Mouse (Mus musculus): ENCODE measurements around the gene Kdm6b.

Kdm6b gene

DNA sequence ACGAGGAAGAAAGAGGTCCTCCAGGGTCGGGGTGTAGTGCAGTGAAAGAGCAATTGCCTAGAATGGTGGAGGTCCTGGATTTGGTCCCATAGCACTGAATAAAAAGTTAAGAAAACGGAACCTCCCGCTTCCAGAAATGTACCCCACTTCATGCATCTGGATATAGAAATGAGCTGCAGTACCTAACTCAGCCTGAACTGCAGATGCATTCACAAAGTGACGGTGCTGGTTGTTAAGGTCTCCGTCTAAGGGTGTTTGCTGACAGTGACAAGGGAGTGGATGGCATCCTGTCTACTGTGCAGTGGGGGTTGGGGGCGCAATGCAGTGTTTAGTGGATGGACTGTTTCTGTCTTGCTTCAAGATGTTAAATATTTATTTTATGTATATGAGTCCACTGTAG is 26.7 kb downstream of the Kdm6b start:
- no peak for DNase-seq

DNA sequence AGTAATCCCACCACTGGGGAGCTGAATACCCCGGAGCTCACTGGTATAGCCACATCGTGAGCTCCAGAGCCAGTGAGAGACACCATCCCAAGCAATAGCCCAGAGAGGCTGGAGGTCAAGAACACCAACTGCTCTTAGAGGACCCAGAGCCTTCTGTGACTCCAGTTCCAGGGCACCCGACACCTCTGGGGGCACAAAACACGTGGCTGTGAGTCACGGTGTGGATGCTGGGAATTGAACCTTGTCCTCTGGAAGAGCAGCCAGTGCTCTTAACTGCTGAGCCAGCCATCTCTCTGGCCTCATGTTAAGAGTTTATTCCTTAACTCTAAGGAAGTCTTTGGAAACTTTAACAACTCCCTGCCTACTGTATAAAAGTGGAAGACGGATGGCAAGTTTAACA is 28.5 kb downstream of the Kdm6b start:
- DNase-seq, result no peak

DNA sequence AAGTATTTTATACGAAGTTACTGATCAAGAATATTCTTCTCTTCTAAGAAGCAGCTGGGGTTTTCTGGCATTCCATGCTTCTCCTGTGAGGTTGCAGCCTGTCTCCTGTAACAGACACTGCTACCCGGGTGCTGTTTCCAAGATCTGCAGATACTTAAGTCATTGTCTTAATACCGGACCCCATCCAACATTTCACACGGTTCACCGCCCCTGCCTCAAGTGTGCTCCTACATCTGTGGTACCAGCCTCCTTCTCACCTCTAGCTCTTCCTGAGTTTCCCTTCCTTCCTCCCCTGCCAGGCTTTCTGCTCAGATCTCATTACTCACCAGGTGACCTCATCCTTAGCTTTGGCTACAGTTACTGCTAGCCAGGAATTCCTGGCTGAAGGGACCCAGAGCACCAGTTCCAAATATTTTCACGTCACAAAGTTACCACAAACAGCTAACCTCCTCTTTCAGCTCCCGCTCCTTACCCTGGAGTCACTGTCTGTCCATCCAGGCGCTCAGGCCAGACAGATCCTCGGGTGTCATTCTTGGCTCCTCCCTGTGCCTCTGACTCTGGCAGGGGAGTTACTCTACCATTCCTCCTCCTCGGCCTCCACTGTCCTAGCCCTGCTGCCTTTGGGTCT is 30.9 kb downstream of the Kdm6b start:
- DNase-seq, result no peak

DNA sequence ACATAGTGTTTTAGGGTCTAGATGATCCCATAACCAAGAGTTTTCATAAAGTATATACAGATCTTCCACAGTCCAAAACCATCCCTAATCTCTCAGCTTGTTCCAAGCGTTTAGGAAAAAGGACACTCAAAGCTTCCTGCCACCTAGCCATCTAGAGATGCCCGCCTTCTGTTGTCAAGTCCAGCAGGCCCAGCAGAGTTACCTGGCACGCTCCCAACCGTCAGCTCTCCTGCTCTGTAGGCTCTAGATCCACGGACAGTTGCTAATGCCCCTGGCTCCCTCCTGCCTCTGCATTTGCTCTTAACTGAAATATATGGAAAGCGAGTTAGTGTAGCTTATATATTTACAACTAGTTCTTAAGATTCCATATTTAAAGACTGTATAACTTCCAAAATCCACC is 32.1 kb downstream of the Kdm6b start:
- DNase-seq, result no peak

DNA sequence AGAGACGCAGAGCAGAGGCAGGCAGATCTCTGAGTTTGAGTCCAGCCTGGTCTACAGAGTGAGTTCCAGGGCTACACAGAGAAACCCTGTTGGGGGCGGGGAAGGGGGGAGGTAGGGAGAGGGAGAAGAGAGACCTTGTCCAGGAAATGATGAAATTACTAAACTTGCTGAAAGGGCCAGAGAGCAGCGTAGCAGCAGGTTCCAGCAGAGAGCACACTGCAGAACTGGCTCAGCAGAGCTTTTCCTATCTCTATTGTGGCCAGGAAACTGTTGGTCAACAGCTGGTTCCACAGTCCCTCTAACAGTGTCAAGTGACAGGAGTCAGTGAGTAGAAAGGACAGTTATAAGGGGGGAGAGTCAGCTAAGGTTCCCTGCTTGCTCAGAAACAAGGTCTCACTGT is 33.9 kb downstream of the Kdm6b start:
- no peak for DNase-seq

DNA sequence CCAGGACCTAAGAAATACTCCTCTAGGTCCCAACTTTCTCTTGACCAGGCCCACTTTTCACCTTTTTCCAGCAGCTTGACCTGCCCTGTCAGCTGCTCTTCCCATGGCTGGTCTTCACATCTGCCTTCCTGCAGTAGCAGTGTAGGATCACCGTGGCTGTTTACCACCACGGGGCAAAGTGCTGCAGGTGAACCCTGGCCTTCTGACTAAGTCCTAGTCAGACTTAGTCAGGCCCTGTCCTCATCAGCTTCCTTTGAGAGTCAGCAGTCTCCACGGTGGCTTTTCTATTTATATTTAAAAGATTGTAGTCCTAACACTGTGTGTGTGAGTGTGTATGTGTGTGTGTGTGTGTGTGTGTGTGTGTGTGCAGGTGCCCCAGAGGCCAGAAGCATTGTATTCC is 35.7 kb downstream of the Kdm6b start:
- DNase-seq, result no peak

DNA sequence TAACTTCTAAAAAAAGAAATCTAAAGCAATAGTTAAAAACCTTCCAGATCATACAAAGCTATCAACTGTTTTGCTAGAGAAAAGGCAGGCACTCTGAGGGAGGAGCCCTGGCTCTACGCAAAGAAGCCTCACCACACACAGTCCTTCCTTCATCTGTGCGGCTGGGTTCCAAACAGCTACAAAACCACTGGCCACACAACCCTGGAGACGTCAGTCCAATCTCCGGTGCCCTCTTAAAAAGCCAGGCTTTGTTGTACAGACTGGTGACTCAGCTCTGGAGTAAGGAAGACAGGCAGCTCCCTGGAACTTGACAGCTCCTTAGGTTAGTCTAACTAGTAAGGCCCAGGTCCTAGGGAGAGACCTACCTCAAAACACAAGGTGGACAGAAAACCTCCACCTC is 37.8 kb downstream of the Kdm6b start:
- DNase-seq, result no peak

DNA sequence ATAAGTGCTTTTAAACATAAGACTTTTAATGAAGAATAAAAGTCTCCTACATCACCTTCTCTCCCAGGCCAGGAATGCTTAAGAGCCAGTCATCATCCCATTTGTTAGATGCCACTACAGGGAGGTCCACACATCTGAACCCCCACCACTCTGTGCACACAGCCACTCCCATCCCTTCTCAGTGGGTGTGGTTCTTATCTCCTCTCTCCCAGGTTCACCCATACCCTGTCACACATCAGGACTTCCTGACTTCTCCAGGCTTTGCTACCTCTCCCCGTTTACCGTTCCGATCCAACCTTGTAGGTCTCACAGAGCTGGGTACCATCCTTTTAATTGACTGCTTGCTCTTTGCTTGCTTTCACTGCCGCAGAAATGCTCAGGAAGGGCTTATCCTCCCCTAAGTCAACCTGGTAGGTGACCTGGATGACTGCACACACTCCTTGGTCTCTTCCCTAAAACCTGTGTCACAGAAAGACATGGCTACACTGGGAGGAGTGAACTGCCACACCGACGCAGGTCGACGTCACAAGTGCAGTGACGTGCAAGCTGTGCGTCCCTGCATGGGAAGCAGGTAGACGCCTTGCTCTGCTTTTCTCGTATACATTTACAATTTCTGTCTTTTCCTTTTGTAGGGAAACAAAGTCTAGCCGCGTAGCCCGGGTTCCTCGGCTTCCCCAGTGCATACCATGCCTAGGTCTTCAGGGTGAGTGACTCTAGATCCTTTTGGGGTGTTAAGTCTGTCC is 40.1 kb downstream of the Kdm6b start:
- DNase-seq, result no peak

DNA sequence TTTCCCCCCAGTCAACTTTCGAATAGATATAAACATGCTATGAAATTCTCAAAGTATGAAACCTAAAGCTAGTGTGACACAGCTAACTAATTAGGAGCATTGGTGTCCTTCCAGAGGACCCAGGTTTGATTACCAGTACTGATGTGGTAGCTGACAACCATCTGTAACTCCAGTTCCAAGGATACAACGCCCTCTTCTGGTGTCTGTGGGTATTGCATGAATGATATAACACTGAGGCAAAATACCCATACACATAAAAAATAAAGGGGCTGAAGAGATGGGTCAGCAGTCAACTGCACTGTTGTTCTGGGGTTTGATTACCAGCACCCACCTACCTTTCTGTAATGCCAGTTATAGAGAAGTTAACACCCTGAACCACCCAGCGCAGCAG is 40.7 kb downstream of the Kdm6b start:
- no peak for DNase-seq

DNA sequence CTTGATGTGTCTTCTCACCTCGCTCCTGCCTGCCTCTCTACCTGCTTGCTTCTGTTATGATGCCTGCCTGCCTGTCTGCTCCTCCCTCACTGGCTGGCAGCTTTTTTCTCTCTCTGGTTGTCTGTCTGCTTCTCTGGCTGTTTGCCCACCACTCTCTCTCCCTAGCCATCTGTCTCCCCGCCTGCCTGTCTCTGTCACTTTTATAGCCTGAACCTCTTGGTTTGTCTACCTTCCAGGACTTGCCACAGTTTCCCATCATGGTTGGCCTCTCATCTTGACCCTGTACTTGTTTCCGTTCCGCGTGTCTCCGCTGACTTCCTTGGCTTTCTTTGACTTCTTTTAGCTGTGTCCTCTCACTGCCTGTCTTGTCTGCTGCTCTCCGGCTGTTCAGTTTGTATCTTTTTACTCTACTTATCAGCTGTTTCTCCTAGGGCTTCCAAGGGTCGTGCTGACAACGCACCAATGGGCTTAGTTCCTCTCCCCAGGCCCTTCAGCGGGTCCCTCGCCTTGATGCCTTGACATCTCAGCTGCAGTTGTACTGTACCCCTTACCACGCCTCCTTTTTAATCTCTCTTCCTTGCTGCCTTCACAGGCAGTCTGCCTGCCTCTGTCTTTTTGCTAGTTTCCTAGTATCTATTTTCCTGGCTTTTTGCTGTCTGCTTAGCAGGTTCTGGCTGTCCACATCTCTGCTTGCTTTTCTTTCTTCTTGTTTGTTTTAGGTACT is 41.3 kb downstream of the Kdm6b start:
- DNase-seq, result peak; percentile 24

DNA sequence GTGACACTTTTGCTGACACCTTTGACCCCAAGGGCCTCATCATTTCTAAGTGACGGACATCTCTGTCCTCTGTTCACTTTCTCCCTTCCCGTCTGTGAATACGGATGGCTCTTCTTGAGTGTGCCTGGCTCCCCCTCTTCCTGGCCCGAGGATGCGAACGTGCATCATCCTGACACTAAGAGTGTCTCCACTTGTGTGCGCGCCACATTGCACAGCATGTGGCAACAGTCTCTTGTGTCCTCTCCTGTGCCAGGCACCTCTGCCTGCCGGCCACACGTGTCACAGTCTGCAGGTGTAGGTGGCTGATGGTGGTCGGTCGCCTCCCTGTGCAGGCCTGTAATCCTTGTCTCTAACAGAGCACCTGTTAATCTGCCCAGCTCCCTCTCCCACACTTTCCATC is 41.9 kb downstream of the Kdm6b start:
- DNase-seq, result no peak

DNA sequence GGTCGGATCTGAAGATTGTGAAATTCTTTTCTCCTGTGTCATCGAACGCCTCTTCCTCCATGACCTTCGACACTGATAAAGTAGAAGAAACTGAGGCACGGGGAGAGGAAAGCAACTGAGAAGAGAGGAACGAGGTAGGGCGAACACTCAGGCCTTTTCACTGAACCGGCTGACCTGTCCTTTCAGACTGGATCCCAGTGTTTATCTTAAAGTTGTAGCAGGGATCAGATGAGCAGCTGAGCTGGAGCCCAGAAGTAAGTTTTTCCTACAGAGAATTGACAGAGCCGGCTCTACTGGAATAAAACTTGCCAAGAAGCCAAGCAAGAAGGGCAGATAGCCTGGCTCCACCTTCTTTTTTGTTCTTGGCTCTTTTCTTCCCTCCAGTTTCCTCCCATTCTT is 42.7 kb downstream of the Kdm6b start:
- DNase-seq, result no peak

DNA sequence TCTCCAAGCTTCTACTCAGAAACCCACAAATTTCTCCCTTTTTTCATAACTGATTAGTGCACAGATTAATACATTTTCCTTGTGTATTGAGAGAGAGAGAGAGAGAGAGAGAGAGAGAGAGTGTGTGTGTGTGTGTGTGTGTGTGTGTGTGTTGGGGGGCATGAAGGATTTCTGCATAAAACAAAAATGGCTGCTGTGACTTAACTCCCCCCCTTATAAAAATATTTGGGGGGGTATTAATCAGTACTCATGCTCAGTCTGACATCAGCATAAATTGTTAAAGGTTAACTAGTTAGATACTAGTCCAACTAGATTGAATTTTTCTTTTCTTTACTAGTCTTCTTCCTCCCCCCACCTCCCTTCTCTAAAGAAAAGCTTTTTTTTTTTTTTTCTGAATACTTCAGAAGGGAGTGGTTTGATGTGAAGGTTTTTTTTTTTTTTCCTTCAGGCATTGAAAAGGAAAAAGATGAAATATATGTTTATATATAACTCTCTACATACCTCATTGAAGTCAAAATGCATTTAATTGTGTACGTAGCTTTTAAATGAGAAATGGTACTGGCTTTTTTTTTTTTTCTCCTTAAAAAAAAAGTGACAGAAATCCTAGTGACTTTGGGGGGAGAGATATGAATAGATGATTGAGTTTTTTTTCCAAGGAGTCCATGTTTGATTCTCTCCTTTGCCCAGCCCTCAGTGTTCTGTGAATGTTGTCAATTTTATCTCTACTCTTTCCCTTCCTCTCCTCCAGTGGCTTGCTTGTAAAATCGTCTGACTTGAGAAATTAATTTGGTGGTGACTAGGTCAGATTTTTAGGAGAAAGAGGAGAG is 43.3 kb downstream of the Kdm6b start:
- DNase-seq, result no peak

DNA sequence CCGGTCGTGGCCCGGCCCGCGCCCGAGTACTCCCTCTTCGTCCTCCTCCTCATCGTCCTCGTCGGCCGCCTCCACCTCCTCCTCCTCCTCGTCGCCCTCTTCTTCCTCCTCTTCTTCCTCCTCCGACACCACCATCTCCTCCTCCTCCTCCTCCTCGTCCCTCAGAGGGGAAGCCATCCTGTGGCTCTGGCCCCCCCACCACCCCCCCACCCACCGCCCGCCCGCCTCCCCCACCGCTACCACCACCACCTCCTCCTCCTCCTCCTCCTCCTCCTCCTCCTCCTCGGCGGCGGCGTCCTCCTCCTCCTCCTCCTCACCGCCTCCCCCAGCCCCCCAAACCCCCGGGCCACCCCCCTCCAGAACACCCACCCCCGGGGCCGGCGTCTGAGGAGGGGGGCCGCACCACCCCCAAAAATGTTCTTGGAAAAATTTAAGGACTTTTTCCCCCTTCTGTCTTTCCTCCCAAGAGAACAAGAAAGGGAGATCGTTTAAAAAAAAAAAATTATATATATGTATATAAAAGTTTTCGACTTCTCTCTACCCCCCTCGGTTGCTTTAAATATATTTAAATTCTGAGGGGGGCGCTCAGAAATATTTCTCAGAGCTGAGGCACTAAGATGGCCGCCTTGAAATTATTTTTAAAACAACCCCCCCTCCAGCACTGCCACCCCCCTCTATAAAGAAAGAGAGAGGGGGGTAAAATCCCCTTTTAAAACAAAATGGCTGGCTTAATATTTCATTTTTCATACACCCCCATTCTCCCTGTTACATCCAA is 44.1 kb downstream of the Kdm6b start, which contains the start of gene Chd3:
TSS of gene Chd3 (minus strand) at position 192 of the 775 bp plus-strand sequence.
- no peak for DNase-seq

DNA sequence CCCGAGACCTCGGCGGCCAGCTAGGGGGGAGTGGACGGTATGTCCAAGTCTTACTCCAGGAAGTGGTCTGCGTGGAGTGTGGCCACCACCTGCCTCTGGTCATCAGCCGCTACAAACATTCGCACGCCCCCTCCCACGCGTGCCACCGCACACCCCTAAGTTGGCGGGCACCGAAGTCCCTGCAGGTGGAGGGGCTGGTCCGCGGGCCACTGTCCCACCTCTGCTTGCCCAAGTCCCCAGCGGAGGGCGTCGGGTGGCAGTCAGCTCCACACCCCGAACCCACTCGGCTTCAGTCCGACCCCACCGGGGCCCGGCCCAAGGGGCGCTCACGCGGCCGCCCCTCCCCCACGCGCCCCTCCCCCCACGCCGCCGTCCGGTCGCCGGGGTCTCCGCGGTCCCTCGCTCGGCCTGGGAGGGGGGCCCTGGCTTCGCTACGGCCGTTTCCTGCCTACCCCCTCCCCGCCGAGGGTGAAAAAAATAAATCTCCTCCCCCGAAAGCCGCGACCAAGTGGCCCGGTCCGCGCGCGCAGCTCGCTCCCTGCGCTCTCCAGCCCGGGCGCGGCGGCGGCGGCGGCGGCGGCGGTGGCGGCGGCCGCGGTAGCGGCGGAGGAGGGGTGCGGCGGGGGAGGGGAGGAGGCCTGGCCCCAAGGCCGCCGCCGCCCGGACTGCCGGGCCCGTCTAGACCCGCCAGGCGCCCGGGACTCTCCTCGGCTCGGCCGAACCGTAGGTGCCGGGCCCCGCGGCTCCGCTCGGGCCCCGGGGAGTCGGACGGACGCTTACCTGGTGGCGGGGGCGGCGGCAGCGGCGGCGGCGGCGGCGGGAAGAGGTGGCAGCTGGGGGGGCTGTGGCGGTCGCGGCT is 44.9 kb downstream of the Kdm6b start:
- DNase-seq, result peak; percentile 63

DNA sequence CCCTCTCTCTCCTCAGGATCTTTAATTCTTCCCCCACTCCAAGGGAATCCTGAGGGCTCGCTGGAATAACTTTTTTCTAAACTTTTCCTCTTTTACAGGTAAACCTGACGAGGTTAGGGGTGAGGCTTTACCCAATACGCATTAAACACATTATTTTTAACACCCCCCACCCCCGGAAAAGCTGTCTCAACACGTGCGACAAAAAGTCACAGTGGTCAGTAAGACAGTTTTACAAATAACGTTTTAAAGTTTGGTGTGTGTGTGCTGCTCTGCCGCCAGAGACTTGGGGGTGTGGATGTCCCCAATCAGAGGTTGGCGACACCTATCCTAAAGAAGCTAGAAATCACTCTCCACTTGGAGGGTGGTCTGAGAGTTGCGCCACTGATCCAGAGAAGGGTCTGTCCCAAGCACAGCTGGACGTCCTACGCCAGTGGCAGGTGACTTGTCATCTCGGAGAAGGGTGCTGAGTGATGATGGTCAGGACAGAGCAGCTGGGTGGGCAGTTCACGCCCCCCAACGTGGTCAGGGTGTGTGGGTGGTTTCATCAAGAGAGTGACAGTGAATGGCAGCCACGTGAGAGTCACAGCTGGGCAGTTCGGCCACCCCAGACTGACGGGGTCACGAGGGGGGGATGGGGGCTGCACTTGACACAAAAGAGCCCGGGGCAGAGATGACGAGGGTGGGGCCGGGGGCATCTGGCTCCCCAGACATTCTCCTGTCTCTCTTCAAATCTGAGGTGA is 45.7 kb downstream of the Kdm6b start:
- DNase-seq, result peak; percentile 44

DNA sequence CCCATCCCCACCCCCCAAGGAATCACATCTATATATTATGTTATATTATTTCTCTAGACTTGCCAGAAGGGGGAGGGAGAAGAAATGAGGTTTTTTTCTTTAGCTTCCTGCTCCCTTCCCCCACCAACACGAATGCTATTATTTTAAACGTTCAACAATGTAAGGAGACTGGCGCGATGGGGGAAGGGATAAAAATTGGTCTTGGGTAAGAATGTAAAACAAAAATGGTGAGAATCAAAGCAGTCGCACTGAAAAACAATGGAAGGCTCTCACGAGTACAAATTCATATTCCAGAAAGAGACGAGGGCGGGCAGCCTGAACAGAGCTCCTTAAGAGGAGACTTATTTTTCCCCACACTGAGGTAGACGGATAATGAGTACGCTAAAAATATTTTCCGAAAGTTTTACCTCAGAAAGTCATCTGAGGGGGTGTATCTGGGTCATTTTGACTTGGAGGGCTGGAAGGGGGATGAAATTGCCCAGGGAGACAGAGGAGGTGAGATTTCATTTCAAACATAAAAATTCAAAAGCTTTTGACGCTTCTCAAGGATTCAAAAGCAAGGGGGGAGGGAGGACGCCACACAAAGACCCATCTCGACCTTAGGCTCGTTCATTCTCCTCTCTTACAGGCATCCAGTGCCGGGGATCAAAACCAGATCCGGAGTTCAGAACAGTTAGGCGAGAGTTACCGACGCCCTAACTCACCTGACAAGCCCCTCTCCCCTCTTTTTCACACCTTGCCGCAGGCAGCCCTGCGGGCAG is 46.4 kb downstream of the Kdm6b start:
- peak; percentile 54 for DNase-seq

DNA sequence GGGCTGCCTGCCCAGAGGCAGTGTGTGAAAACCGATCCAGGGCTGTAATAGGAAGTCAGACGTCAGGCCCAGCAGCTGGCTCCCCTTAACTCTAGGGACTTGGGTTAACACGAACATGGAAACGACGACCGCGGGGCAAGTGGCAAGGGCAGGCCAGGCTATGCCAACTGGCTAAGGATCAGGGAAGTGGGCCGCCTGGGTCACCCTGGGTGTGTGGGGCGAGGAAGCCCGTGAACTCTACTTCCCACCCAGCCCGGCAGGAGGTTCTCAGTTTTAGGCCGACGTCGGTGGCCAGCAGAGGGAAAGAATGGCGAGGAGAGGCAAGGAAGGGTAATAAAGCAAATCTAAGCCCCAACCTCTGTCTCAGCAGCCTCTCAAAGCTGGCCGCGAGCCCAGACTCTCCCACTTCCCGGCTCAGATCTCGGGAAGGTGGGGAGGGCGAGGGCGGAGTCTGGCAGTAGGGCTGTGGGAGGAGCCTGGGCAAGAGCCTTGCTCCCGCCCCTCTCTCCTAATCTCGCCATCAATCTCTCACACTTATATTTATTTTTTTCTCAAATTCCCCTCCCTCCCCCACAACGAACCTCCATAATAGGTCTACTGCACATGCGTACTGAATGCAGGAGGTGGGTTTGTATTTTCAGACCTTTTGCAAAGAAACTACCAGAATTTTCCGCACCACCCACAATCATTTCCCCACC is 47.2 kb downstream of the Kdm6b start:
- DNase-seq, result peak; percentile 88

DNA sequence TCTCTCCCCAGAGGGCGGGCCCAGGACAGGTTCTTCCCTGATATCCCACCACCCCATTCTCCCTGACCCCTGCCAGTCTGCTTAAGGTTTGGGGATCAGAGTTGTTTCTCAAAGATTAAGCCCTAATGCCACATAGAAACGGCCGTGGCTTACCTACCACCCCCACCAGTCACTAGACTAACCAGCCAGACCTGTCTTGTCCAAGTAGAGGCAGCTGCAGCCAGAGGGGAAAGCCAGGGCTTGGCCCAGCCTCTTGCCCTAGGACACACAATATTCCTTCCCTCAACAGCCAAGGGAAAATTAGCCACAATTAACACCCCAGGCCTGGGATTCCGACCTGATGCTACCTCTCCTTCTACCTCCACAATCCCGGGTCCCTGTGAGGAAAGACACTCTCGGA is 47.8 kb downstream of the Kdm6b start:
- DNase-seq, result no peak
